Mouse (Mus musculus): ENCODE results near the gene Serac1. TPM values are rescaled to one million over a fixed set of nuclear protein-coding genes. Genes with fewer than 3 reads are reported as not detected.

Serac1 gene
- polyA plus RNA-seq, 1 experiment from 2014 or later: 9.7 TPM

DNA sequence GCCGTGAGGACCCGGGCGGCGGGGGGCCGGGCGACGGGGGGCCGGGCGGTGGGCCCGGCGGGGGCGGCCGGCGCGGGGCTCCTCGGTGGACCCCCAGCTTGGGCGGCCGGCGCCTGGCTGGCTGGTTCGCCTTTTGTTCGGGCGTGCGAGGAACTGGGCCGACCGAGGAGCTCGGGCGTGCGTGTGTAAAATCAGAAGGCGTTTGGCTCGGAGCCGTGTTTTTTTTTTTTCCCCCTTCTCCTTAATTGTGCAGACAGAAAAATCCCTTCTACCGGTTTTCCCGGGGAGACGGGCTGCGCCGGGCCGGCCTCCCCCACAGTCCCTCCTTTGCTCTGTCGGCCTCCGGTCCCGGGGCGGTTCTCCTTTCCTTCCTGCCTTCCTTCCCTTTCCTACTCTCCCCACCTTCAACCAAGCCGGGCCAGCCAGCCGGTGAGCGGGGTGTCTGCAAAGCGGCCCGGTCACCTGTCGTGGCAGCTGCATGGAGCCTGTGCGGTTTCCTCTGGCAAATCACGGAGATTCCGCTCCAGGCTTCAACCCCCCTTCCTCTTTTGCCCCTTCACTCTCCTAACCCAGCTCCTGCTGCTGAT lies 27.6 kb upstream of the Serac1 start:
- peak overlapping the region; percentile 65 for H3K4me2 ChIP-seq (replicated peaks)
- WGBS: 0% methylated on average over 32 of the region's 50 CpGs
- H3K27me3 ChIP-seq: no peaks in the 10 kb centered on the region
- no peaks in the 10 kb centered on the region for H3K9me3 ChIP-seq
- H3K27ac ChIP-seq: peak overlapping the region; percentile 94
- no peak; the same call in 1 of the 2 replicates for ATAC-seq (ENCODE audit: insufficient number of reproducible peaks, insufficient read depth, low FRiP score, low TSS enrichment)
- peak overlapping the region; percentile 95 for H3K9ac ChIP-seq
- peak overlapping the region; percentile 86 for H3K4me3 ChIP-seq
- H3K36me3 ChIP-seq: peaks cover 7% of the 10 kb centered on the region; the same call in 1 of the 2 replicates
- H3K4me1 ChIP-seq: peaks cover 19% of the 10 kb centered on the region

- peak within 1 kb of the TSS; percentile 94 for H3K27ac ChIP-seq
- 1% methylated on average over 56 of the region's 76 CpGs for WGBS
- 0 out of 2 replicates have a peak, but pooled peaks cover 7% of the 10 kb centered on the region for H3K36me3 ChIP-seq
- ATAC-seq (ENCODE audit: insufficient number of reproducible peaks, insufficient read depth, low FRiP score, low TSS enrichment): peak; percentile 96
- no peaks in the 10 kb centered on the region for H3K27me3 ChIP-seq
- peak within 1 kb of the TSS; percentile 86 for H3K4me3 ChIP-seq
- peak within 1 kb of the TSS; percentile 65 for H3K4me2 ChIP-seq (replicated peaks)
- H3K4me1 ChIP-seq: peaks cover 19% of the 10 kb centered on the region
- no peaks in the 10 kb centered on the region for H3K9me3 ChIP-seq
- peak within 1 kb of the TSS; percentile 95 for H3K9ac ChIP-seq
Measured at GRCm38 (mm10) chr17:6106361-6107014, 26.9 kb upstream of the Serac1 start, which contains the start of gene Tulp4. Gene Tulp4 (plus strand): TSS chr17:6106437.

- Histone ChIP-seq H3K27ac (no peak overlapping the region), H3K36me3 (no peaks in the 10 kb centered on the region), H3K27me3 (no peaks in the 10 kb centered on the region), H3K4me3 (no peak overlapping the region), H3K4me1 (peaks cover 9% of the 10 kb centered on the region), H3K4me2 (replicated peaks) (no peak overlapping the region), H3K9ac (no peak overlapping the region), H3K9me3 (no peaks in the 10 kb centered on the region)
- WGBS: 75% methylated on average over 6 of the region's 6 CpGs
- ATAC-seq (ENCODE audit: insufficient number of reproducible peaks, insufficient read depth, low FRiP score, low TSS enrichment): no peak
Measured at GRCm38 (mm10) chr17:6103566-6103965, 24.0 kb upstream of the Serac1 start.

GRCm38 (mm10) chr17:6102287-6102686 lies 22.7 kb upstream of the Serac1 start:
- 89% methylated on average over 3 of the region's 3 CpGs for WGBS
- H3K27ac ChIP-seq: no peak overlapping the region
- no peaks in the 10 kb centered on the region for H3K27me3 ChIP-seq
- no peak overlapping the region for H3K4me3 ChIP-seq
- 0 out of 2 replicates have a peak, but pooled peaks cover 2% of the 10 kb centered on the region for H3K4me1 ChIP-seq
- no peak for ATAC-seq (ENCODE audit: insufficient number of reproducible peaks, insufficient read depth, low FRiP score, low TSS enrichment)
- H3K9ac ChIP-seq: no peak overlapping the region
- H3K9me3 ChIP-seq: no peaks in the 10 kb centered on the region
- no peaks in the 10 kb centered on the region for H3K36me3 ChIP-seq
- no peak overlapping the region for H3K4me2 ChIP-seq (replicated peaks)

- Histone ChIP-seq H3K4me2 (replicated peaks) (no peak overlapping the region), H3K9ac (no peak overlapping the region), H3K4me1 (no peaks in the 10 kb centered on the region), H3K36me3 (no peaks in the 10 kb centered on the region), H3K27me3 (no peaks in the 10 kb centered on the region), H3K27ac (no peak overlapping the region), H3K4me3 (no peak overlapping the region), H3K9me3 (no peaks in the 10 kb centered on the region)
- no peak for ATAC-seq (ENCODE audit: insufficient number of reproducible peaks, insufficient read depth, low FRiP score, low TSS enrichment)
- 30% methylated on average over 4 of the region's 4 CpGs for WGBS
Measured at GRCm38 (mm10) chr17:6097884-6098283, 18.3 kb upstream of the Serac1 start.

DNA sequence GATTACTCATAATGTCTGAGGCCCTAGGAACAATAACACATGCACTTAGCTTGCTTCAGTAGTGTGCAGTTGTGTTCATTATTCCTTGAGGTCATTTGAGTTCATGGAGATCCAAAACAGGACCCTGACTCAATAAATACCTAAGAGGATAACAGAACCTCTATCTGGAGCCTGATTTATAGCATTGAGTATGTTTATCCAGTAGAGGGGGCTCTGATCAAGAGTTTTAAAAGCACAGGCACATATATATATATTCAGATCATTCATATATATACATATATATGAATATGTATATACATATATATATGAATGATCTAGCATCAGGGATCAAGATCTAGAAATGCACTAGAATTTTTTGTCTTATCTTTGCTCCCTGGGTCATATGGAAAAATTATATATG lies 16.0 kb upstream of the Serac1 start:
- no peak overlapping the region for H3K4me3 ChIP-seq
- no peaks in the 10 kb centered on the region for H3K36me3 ChIP-seq
- H3K4me1 ChIP-seq: no peaks in the 10 kb centered on the region
- no peaks in the 10 kb centered on the region for H3K9me3 ChIP-seq
- no peak overlapping the region for H3K4me2 ChIP-seq (replicated peaks)
- H3K9ac ChIP-seq: no peak overlapping the region
- no peak for ATAC-seq (ENCODE audit: insufficient number of reproducible peaks, insufficient read depth, low FRiP score, low TSS enrichment)
- H3K27me3 ChIP-seq: no peaks in the 10 kb centered on the region
- no peak overlapping the region for H3K27ac ChIP-seq

DNA sequence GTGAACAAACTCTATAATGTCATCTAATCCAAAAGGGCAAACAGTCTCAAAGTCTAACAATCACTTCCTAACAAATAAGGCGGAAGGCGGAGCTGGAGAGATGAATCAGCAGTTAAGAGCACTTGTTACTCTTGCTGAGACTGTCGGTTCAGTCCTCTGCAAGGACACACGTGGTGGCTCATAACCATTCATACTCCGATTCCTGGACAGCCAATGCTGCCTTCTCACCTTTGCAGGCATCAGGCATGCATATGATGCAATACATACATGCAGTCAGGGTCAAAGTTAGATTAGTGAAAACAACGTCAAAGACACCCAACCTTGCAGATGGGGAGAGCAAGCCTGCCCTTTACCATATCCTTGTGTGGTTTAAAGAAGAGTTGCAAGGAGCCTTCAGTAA lies 12.1 kb upstream of the Serac1 start:
- ATAC-seq (ENCODE audit: insufficient number of reproducible peaks, insufficient read depth, low FRiP score, low TSS enrichment): no peak
- no peak overlapping the region for H3K4me2 ChIP-seq (replicated peaks)
- WGBS: 90% methylated on average over 6 of the region's 6 CpGs
- H3K9me3 ChIP-seq: no peaks in the 10 kb centered on the region
- H3K27ac ChIP-seq: no peak overlapping the region
- no peak overlapping the region for H3K9ac ChIP-seq
- H3K4me1 ChIP-seq: no peaks in the 10 kb centered on the region
- H3K36me3 ChIP-seq: peaks cover 14% of the 10 kb centered on the region; the same call in 1 of the 2 replicates
- H3K4me3 ChIP-seq: no peak overlapping the region
- no peaks in the 10 kb centered on the region for H3K27me3 ChIP-seq

DNA sequence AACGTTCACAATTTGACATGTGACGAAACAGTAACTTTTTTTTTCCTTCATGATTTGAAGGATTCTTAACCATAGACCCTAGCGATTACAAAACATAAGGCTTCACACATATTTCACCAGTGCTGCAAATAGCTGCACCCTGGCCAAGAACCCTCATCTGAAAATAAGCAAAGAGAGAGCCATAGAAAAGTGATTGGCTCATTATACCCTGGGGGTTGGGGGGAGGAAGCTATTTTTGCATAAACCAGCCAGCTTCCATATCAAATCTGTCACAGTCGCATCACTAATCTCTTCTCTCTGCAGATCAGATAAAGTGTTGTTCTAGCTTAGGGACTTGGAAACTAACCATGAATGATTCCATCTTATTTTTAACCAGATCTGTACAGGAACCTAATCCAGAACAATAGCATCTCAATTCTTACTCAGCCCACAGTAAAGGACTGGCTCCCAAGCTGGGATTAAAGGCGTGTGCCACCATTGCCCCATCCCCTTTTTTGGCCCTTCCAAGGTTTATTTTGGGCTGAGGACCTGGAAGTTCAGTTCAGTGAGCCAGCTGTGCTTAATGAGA lies 3.9 kb upstream of the Serac1 start:
- H3K4me3 ChIP-seq: no peak overlapping the region
- no peaks in the 10 kb centered on the region for H3K27me3 ChIP-seq
- ATAC-seq (ENCODE audit: insufficient number of reproducible peaks, insufficient read depth, low FRiP score, low TSS enrichment): no peak
- peaks cover 38% of the 10 kb centered on the region for H3K36me3 ChIP-seq
- no peak overlapping the region for H3K9ac ChIP-seq
- H3K4me1 ChIP-seq: no peaks in the 10 kb centered on the region
- no peak overlapping the region for H3K4me2 ChIP-seq (replicated peaks)
- H3K27ac ChIP-seq: no peak overlapping the region
- 85% methylated on average over 5 of the region's 5 CpGs for WGBS
- no peaks in the 10 kb centered on the region for H3K9me3 ChIP-seq

DNA sequence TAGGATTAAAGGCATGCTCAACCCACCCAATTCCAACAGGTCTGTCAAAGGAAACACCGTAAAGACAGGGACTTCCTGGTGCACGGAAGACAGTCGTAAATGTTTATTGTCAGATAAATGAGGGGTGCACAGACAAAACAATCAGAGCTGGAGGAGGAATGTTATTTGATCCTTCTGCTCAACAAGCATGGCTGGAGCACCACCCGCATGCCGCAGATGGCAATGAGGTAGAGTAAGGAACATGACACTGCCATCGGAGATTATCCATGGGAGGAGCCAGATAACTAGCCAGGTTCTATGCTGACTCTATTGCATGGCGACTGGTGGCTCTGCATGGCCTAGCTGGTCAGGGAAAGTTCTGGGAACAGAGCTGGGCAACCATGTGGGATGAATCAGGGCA lies 6.1 kb downstream of the Serac1 start:
- Histone ChIP-seq H3K4me3 (no peak overlapping the region), H3K4me2 (replicated peaks) (no peak overlapping the region), H3K27ac (no peak overlapping the region), H3K9me3 (no peaks in the 10 kb centered on the region), H3K36me3 (peaks cover 38% of the 10 kb centered on the region), H3K9ac (no peak overlapping the region), H3K27me3 (no peaks in the 10 kb centered on the region), H3K4me1 (no peaks in the 10 kb centered on the region)
- WGBS: 75% methylated on average over 7 of the region's 7 CpGs
- ATAC-seq (ENCODE audit: insufficient number of reproducible peaks, insufficient read depth, low FRiP score, low TSS enrichment): no peak

DNA sequence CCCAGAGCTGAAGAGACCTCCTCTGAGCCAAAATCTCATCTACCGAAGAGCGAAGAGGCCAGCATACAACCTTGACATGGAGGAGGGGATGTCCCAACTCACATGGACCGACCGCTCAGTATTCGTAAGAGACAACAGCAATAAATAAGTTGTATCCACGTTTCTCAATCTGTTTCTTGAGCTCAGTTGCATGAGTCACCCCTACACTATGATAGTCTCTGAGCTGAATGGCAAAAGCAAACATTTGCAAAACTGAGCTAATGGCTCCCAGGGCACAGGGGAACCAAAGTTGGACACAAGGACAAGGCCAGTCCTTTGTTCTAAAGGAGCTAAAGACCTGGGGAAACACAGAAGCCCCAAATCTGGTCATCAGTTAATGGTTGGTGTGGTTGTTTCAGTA lies 9.7 kb downstream of the Serac1 start:
- no peak for ATAC-seq (ENCODE audit: insufficient number of reproducible peaks, insufficient read depth, low FRiP score, low TSS enrichment)
- no peak overlapping the region for H3K9ac ChIP-seq
- 93% methylated on average over 6 of the region's 6 CpGs for WGBS
- H3K27ac ChIP-seq: no peak overlapping the region
- no peak overlapping the region for H3K4me3 ChIP-seq
- no peaks in the 10 kb centered on the region for H3K4me1 ChIP-seq
- H3K9me3 ChIP-seq: no peaks in the 10 kb centered on the region
- peaks cover 57% of the 10 kb centered on the region for H3K36me3 ChIP-seq
- no peaks in the 10 kb centered on the region for H3K27me3 ChIP-seq
- no peak overlapping the region for H3K4me2 ChIP-seq (replicated peaks)

DNA sequence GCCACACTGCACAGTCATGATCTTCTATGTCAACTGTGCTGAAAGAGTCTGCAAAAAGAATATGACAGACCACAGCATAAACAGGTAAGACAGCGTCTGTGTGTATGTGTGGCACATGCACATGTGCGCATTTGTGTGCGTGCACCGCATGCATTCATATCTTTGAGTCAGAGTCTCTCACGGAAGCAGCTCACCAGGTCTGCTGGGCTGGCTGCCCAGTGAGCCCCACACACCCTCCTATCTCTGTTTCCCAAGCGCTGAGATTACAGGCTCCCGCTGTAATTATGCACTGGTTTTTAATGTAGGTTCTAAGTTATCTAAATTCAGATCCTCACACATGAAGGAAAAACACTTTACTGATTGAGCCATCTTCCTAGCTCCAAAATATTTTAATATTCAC lies 11.9 kb downstream of the Serac1 start:
- Histone ChIP-seq H3K27me3 (no peaks in the 10 kb centered on the region), H3K9me3 (no peaks in the 10 kb centered on the region), H3K4me3 (no peak overlapping the region), H3K4me2 (replicated peaks) (no peak overlapping the region), H3K27ac (no peak overlapping the region), H3K9ac (no peak overlapping the region), H3K36me3 (peaks cover 60% of the 10 kb centered on the region), H3K4me1 (no peaks in the 10 kb centered on the region)
- ATAC-seq (ENCODE audit: insufficient number of reproducible peaks, insufficient read depth, low FRiP score, low TSS enrichment): no peak
- 96% methylated on average over 7 of the region's 7 CpGs for WGBS

- ATAC-seq (ENCODE audit: insufficient number of reproducible peaks, insufficient read depth, low FRiP score, low TSS enrichment): no peak
- Histone ChIP-seq H3K27me3 (no peaks in the 10 kb centered on the region), H3K9me3 (no peaks in the 10 kb centered on the region), H3K36me3 (peaks cover 49% of the 10 kb centered on the region), H3K9ac (no peak overlapping the region), H3K4me1 (no peaks in the 10 kb centered on the region), H3K4me2 (replicated peaks) (no peak overlapping the region), H3K4me3 (no peak overlapping the region), H3K27ac (no peak overlapping the region)
- 87% methylated on average over 2 of the region's 2 CpGs for WGBS
Measured at GRCm38 (mm10) chr17:6066021-6066420, 13.5 kb downstream of the Serac1 start.

All from embryonic facial prominence, embryonic 12.5 days (tissue).